Mouse (Mus musculus) small intestine, adult 2 months (tissue): ENCODE measurements around the gene Sema6d.

ENCODE experiments used
- CTCF ChIP-seq: fragments of 200-500 bp; IDR thresholded peaks from 2 replicates; pipeline ENCODE4 v1.5.1; 2012; ENCODE audit warnings: low read depth, mild to moderate bottlenecking, control low read depth, inconsistent platforms, low read length, moderate library complexity, mixed read lengths; ENCODE audit not compliant: insufficient replicate concordance, insufficient read length; ENCODE audit errors: extremely low read depth
- POLR2A ChIP-seq: fragments of 200-500 bp; IDR thresholded peaks from 2 replicates; pipeline ENCODE4 v1.6.1; 2012; ENCODE audit warnings: low read depth, mild to moderate bottlenecking, control low read depth, inconsistent platforms, low read length, moderate library complexity

DNA sequence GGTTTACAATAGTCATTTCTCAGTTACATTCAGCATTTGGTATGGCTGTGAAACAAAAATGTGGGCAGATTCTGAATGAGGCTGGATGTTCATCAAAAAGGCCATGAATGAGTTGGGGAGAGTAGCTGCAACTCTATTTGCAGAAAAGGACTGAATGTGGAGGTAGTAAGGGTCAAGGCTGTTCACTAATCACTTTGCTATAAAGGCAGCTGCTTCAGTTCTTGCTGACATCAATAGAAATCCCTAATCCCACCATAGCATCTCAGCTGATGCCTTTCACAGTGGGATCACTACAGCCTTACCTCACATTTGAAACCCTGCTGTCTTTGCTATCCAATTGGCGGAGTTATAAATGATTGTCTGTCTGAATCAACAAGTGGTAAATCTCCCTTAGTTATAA, 187.7 kb downstream of the Sema6d start:
- TF ChIP-seq CTCF (no peak), POLR2A (no peak)
